Mouse (Mus musculus) limb, embryonic 14.5 days (tissue): ENCODE measurements around the gene Rpp25l. TPM values are rescaled to one million over a fixed set of nuclear protein-coding genes. Genes with fewer than 3 reads are reported as not detected.
A peak's percentile ranks its signal among the peaks of the same experiment; 100 is the strongest.

Experiments
- ATAC-seq: fragments of 200-750 bp; cut with Nextera tagmentation; 2 replicates; pipeline ENCODE4 v1.8.0; 2017; ENCODE audit warnings: low read depth, moderate number of reproducible peaks, moderate TSS enrichment; ENCODE audit not compliant: low FRiP score
- DNase-seq: peaks from one replicate; pipeline ENCODE4 v3.0.0-alpha.2; 2015; ENCODE audit warnings: low spot score
- H3K27ac ChIP-seq: fragments of 300-500 bp; sonication (generic); replicated peaks from 2 replicates; pipeline ENCODE4 v1.5.1; 2014; ENCODE audit warnings: low read depth, mild to moderate bottlenecking, low read length, moderate library complexity, mixed read lengths
- H3K27me3 ChIP-seq: fragments of 300-500 bp; sonication (generic); 2 replicates; pipeline ENCODE4 v1.6.1; 2014; ENCODE audit warnings: low read length, mixed read lengths; ENCODE audit not compliant: control insufficient read depth, insufficient read depth
- H3K36me3 ChIP-seq: fragments of 300-500 bp; sonication (generic); 2 replicates; pipeline ENCODE4 v1.6.1; 2014; ENCODE audit warnings: mild to moderate bottlenecking, low read length, moderate library complexity, mixed read lengths; ENCODE audit not compliant: control insufficient read depth, insufficient read depth
- H3K4me1 ChIP-seq: fragments of 300-500 bp; sonication (generic); 2 replicates; pipeline ENCODE4 v1.6.1; 2014; ENCODE audit warnings: antibody characterized with exemption, low read length, mixed read lengths; ENCODE audit not compliant: control insufficient read depth, insufficient read depth
- H3K4me2 ChIP-seq: fragments of 300-500 bp; sonication (generic); replicated peaks from 2 replicates; pipeline ENCODE4 v1.6.1; 2014; ENCODE audit warnings: low read depth, mild to moderate bottlenecking, low read length, moderate library complexity; ENCODE audit not compliant: severe bottlenecking
- H3K4me3 ChIP-seq: fragments of 300-500 bp; sonication (generic); replicated peaks from 2 replicates; pipeline ENCODE4 v1.5.1; 2014; ENCODE audit warnings: low read length
- H3K9ac ChIP-seq: fragments of 300-500 bp; sonication (generic); 2 replicates; pipeline ENCODE4 v1.6.1; 2014; ENCODE audit warnings: mild to moderate bottlenecking, low read depth, low read length, moderate library complexity; ENCODE audit not compliant: severe bottlenecking
- H3K9me3 ChIP-seq: fragments of 300-500 bp; sonication (generic); 2 replicates; pipeline ENCODE4 v1.6.1; 2016; ENCODE audit warnings: low read length; ENCODE audit not compliant: control insufficient read depth
- POLR2A ChIP-seq: fragments of 200-500 bp; IDR thresholded peaks from 2 replicates; pipeline ENCODE4 v1.8.0; 2012; ENCODE audit warnings: inconsistent platforms, mild to moderate bottlenecking, moderate library complexity, borderline replicate concordance; ENCODE audit not compliant: insufficient read depth, insufficient read length; ENCODE audit errors: extremely low read depth
- WGBS: fragments of 180-500 bp; shearing (Covaris S2); extraction: QIAGEN DNeasy Blood & Tissue Kit; methylation state at CpG from one replicate; pipeline ENCODE4 v1.1.7; 2014; 5-methylcytosine and 5-hydroxymethylcytosine counted together
- polyA plus RNA-seq, 2 experiments: library from polyadenylated mRNA; depleted of rRNA in 1 of 2; stranded (reverse) in 1 of 2; unstranded in 1 of 2; fragments of >200 nt; fragmentation: Nextera tagmentation in 1 of 2; extraction: Ambion mirVana in 1 of 2; gene quantifications; 2 replicates each; pipeline versions ENCODE4 v1.2.1 to v1.2.3; 2012 to 2014

The Rpp25l gene
- polyA plus RNA-seq, 2 experiments = 59.3 to 69.8 TPM

GRCm38 (mm10) chr4:41757321-41757720, 44.0 kb upstream of the Rpp25l start:
- Histone ChIP-seq H3K4me1 (peaks cover 30% of the 10 kb centered on the region), H3K4me3 (no peak overlapping the region), H3K4me2 (no peak overlapping the region), H3K27ac (no peak overlapping the region), H3K9me3 (no peaks in the 10 kb centered on the region), H3K27me3 (no peaks in the 10 kb centered on the region), H3K9ac (no peak overlapping the region), H3K36me3 (peaks cover 16% of the 10 kb centered on the region; the same call in 1 of the 2 replicates)
- no peak for TF ChIP-seq POLR2A
- no peak for ATAC-seq
- 92% methylated on average over 13 of the region's 13 CpGs for WGBS
- no peak for DNase-seq

GRCm38 (mm10) chr4:41756440-41756839, 43.1 kb upstream of the Rpp25l start:
- no peak for ATAC-seq
- peak overlapping the region; percentile 76; the same call in 1 of the 2 replicates for H3K27ac ChIP-seq
- H3K4me1 ChIP-seq = peaks cover 23% of the 10 kb centered on the region
- H3K9ac ChIP-seq = peak overlapping the region; percentile 79
- H3K4me2 ChIP-seq = peak overlapping the region; percentile 81
- H3K27me3 ChIP-seq = no peaks in the 10 kb centered on the region
- TF ChIP-seq POLR2A = no peak
- WGBS = 79% methylated on average over 8 of the region's 8 CpGs
- peak overlapping the region; percentile 72 for H3K4me3 ChIP-seq
- H3K36me3 ChIP-seq = peaks cover 16% of the 10 kb centered on the region; the same call in 1 of the 2 replicates
- no peaks in the 10 kb centered on the region for H3K9me3 ChIP-seq
- no peak for DNase-seq

GRCm38 (mm10) chr4:41755338-41756305, 42.3 kb upstream of the Rpp25l start, which contains the start of gene Sigmar1:
Gene Sigmar1, minus strand, starts transcription at chr4:41756157.
- 1% methylated on average over 57 of the region's 57 CpGs for WGBS
- ATAC-seq = peak; percentile 54

GRCm38 (mm10) chr4:41754797-41755337, 41.5 kb upstream of the Rpp25l start, which contains the start of gene Galt:
Gene Galt, plus strand, starts transcription at chr4:41755228.
- Histone ChIP-seq H3K4me1 (peaks cover 14% of the 10 kb centered on the region), H3K4me2 (peak within 1 kb of the TSS; percentile 81), H3K4me3 (peak within 1 kb of the TSS; percentile 72), H3K27ac (peak within 1 kb of the TSS; percentile 76), H3K9ac (peak within 1 kb of the TSS; percentile 79), H3K36me3 (peaks cover 16% of the 10 kb centered on the region; the same call in 1 of the 2 replicates), H3K9me3 (no peaks in the 10 kb centered on the region), H3K27me3 (no peaks in the 10 kb centered on the region)
- DNase-seq (no peak), ATAC-seq (0 out of 2 replicates have a peak, but pooled peaks have one; percentile 9)
- no peak for TF ChIP-seq POLR2A
- 11% methylated on average over 14 of the region's 14 CpGs for WGBS

More at GRCm38 (mm10) chr4:41755338-41756305, 42.3 kb upstream of the Rpp25l start, which contains the start of gene Sigmar1:
- H3K4me3 ChIP-seq = peak within 1 kb of the TSS; percentile 72
- peak within 1 kb of the TSS; percentile 81 for H3K4me2 ChIP-seq
- H3K27me3 ChIP-seq = no peaks in the 10 kb centered on the region
- H3K4me1 ChIP-seq = peaks cover 17% of the 10 kb centered on the region
- DNase-seq = peak; percentile 86
- peak within 1 kb of the TSS; percentile 76 for H3K27ac ChIP-seq
- 0 out of 2 replicates have a peak, but pooled peaks have one; percentile 9 for TF ChIP-seq POLR2A
- peak within 1 kb of the TSS; percentile 79 for H3K9ac ChIP-seq
- H3K9me3 ChIP-seq = no peaks in the 10 kb centered on the region
- peaks cover 16% of the 10 kb centered on the region; the same call in 1 of the 2 replicates for H3K36me3 ChIP-seq

- 93% methylated on average over 1 of the region's 1 CpGs for WGBS
- no peaks in the 10 kb centered on the region for H3K27me3 ChIP-seq
- peaks cover 11% of the 10 kb centered on the region; the same call in 1 of the 2 replicates for H3K9me3 ChIP-seq
- no peak for DNase-seq
- no peak overlapping the region for H3K4me3 ChIP-seq
- H3K36me3 ChIP-seq = no peaks in the 10 kb centered on the region
- ATAC-seq = no peak
- H3K4me2 ChIP-seq = no peak overlapping the region
- H3K27ac ChIP-seq = no peak overlapping the region
- TF ChIP-seq POLR2A = no peak
- 0 out of 2 replicates have a peak, but pooled peaks cover 4% of the 10 kb centered on the region for H3K4me1 ChIP-seq
- H3K9ac ChIP-seq = no peak overlapping the region
Observed at GRCm38 (mm10) chr4:41745021-41745420, 31.7 kb upstream of the Rpp25l start.
